Mouse (Mus musculus) urinary bladder, postnatal 4 days (tissue): ENCODE measurements at regions not wholly inside any gene's neighbourhood (a gene's known extent, or its start where the extent isn't known, plus 50 kb on each side); places are given as distances from the start of the nearest gene placed in this dataset.

ENCODE experiments used
- DNase-seq, 2 experiments: peaks; one replicate each; pipeline ENCODE4 v3.0.0; 2021 to 2022; ENCODE audit warnings: low spot score in 2 of 2

DNA sequence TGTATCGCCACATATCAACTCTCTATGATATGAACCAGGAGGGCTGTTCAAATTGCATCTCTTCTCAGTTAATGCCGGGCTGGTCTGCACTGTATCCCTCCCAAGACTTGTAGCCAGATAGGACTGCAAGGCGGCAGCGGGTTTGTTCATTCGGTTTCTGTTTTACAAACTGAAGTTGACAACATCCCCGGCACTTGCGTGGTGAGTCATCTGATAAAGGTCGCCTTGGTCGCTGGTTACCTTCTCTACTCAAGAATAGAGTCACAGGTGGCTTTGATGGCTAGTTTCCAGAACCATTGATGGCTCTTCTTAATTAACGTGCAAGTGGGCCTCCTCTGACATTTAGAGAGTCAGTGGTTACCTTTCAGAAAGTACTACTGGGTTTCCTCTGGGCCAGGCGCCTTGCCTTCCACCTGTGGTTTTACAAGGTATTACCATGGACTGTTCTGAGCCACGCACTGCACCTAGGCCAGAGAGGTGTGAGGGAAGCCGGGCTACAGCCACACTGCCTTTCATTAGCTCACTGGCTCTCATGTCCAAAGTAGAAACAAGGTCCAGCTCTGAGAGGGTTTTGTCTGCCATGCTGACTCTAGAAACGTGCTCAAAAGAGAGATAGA lies 1266.9 kb upstream of the A1bg start:
- no peak for DNase-seq

DNA sequence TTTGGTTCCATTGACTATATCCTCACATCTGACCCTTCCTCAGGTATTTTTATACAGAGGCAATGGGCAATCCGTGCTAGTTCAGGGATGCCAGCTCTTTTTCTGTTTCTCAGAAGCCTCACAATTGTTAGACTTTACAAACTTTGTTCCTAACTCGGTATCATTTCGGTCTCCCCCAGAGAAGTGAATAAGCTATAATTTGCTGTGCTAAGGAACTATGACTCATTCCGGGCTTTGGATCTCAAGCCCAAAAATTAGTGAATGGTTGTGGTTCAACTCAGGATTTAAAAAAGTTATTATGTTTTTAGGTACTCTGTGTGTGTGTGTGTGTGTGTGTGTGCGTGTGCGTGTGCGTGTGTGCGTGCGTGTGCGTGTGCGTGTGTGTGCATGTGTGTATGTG lies 1263.7 kb upstream of the A1bg start:
- no peak for DNase-seq

DNA sequence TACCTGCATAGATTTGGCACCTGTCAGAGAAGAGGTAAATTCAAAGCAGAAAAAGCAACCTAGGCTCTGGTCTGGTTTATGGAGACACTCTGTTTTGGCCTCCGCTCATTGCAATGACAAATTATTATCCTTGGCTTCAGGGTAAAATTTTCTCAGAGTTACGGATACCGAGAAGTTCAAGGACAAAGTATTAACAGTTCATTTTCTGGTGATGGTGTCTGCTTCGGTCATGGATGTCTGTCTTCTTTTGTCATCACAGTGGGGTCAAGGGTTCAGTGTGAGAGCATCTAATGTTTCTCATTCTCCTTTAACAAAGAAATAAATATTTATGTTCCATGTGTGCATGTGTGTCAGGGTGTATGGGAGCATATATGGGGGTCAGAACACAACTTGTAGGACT lies 1261.0 kb upstream of the A1bg start:
- DNase-seq = no peak

DNA sequence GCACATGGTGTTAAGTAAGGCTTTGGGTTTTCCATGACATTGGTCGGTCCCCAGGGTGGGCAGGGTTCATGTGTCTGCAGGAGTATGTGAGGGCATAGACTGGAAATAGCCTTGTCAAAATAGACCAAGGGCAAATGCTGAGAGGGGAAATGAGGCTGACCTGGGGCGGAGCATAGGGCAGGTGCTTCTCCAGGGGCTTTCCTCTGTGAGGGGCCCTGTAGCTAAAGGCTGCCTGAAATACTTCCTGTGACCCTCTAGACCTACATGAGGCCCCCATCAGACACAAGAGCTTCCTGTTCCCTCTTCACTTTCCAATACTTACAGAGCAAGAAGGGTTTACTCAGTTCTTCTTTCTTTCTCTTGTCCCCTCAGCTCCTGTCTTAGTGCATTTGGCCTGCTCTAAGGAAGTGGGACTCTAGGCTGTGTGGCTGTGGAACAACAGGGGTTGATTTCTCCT lies 1258.7 kb upstream of the A1bg start:
- no peak for DNase-seq

DNA sequence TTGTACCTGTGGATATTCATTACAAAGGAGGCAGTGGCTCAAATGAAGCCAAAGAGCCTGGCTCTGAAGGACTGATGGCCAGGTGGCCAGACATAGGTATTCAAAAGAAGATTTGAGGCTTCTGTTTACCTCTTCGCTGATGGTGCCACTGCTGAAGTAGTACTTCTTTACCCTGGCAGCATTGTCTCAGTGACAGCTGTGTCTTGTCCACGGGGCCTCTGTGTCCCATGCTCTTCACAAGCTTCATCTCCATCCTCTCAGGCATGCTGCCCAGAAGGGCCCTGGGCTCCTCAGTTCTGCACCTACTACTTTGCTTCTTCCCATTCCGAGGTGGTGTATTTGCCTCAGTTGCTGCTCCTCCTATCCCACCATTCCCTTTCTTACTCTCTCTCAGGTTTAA lies 1257.9 kb upstream of the A1bg start:
- DNase-seq = no peak

DNA sequence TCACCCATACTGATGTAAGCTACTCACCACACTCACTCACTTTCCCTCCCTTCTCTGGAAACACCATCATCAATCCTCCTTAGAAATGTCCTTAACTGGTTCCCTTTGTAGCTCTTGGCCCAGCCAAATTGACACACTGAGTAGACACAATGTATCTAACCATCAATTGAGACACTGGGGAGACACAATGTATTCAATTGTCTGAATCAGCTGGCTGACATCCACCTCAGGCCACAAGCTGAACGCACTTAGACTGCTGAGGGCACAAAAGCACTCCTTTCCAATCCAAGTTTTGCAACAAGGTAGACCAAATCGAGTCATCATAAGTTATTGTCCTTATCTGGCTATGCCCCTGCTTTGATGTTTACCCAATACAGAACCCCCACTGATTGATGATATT lies 1257.0 kb upstream of the A1bg start:
- no peak for DNase-seq

DNA sequence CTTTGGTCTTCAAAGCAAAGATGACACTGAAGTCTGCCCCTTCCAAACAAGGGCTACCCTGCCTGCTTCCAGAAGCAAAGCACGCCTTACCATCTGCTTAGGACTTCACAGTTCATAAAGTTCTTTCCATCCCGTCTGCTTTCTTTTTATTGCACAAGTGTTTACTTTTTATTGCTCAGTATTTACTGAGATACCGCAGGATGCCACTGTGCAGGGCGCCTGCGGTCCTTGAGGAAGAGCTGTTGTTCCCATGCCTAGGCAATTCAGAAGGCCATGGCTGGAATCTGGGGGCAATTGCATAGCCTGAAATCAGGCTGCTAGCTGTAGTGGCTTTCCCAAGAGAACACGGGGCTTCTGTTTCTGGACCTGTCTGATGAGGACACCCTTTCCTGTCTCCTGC lies 1255.8 kb upstream of the A1bg start:
- DNase-seq = no peak

DNA sequence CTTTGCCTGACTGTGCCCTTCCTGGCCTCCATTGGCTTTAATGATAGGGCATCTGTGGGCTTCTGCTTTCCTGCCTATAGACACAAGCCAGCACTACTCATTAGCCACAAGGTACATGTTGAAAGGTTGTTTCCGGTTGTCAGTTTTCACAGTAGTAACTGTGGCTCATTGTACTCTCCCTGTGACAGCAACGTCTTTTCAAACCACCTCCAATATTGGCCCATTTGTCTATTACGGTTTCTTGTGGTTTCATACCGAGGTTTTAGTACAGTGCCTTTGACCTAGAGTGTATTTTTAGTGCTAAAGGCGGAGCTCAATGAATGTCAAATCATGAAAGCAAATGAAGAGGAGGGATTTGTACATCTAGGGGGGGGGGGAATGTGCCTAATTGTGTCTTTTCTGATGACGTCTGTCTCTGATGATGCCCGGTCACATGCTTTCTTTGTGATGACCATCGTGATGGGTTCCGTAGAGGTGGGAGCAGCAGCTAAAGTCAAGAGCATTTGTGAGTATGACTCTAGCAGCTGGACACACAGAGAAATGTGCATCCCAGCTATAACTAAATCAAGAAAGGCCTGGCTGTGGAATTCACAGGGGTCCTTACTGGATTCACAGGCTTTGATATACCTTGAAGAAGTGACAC lies 1255.1 kb upstream of the A1bg start:
- no peak for DNase-seq

DNA sequence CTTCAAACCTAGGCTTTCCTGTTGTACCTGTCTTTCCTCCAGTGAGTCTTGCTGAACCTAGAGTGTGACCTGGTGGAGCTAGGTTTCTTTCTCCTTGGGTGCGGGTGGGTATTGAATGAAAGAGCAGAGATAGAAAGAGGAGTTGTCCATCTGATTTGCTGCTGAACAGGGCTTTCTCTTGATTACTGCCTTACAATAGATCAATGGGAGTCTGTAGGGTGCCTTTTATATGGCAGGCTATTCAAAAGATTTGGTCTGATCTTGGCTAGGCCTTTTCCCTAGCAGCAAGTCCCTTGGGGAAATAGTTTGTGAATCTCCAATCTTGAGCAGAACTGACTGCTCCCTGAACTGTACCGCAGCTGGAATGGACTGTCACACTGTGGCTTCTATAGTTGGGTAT lies 1253.3 kb upstream of the A1bg start:
- no peak for DNase-seq

DNA sequence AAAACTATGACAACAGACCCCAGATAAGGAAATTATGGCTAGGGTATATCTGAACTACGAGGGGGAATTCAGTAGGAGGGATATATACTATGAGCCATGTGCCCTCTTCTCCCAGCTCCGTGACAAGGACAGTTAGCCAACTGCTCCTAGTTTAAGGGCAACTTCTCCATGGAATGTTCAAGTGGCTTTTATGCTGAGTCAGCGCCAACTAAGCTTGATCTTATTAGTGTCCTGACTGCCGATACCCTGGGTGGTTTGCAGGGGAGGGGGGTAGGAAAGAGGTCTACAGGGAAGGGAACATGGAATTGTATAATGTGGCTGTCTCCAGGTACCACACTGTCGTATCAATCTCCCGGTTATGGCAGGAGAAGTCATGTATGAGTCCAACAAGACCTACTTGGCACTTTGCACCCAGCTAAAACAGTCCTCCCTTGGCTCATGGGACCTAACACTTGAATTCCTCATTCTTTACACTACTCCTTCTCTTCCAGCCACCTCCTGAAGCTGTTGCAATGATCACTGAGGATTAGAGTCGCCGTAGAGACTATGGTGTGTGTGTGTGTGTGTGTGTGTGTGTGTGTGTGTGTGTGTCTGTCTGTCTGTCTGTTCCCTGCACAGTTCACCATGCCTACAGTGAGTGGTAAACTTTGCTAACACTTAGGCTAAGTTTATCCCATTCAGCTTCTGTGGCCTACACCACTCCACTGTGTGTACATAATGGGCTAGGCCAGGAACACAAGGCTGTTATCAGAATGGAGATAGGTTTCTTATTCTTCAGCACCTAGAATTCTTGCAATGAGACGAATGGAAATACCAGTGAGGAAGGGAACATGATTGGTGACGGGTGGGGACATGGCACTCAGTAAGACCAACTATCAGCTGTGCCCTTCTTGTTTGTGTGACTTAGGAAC lies 1251.1 kb upstream of the A1bg start:
- no peak for DNase-seq

DNA sequence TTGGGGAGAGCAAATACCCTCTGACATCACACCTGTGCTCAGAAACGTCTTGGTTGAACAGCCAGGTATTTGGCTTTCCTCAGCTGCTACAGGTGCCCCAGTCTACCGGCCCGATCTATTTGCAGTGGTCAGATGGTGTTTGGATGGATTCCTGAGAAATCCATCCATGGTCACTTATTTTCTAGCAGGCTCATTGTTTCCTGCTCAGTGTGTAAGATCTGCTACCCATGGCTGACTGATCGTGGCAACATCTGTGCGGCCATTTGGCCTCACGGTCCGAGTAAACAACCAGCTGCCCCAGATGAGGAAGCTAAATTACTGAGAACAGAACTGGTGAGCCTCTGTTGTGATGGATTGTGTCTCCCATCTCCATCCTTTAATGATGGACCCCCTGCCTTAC lies 1248.8 kb upstream of the A1bg start:
- DNase-seq = no peak

DNA sequence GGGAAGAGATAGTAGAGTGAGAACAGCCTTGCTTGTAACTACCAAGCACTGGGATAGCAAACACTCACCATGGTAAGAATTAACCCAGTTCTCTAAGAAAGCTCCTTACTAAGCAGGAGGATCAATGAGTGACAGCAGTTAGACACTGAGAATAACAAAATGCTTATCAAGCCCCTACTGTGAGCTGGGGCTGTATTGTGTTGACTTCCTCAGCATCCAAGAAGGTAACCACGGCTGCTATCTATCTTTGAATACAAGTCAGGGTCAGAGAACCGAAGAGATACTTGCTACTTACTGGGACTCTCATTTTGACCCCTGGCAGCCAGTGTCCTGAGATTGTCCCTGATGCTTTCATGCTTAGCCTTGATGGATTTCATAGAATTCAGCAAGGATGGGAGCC lies 1248.4 kb upstream of the A1bg start:
- DNase-seq = no peak

DNA sequence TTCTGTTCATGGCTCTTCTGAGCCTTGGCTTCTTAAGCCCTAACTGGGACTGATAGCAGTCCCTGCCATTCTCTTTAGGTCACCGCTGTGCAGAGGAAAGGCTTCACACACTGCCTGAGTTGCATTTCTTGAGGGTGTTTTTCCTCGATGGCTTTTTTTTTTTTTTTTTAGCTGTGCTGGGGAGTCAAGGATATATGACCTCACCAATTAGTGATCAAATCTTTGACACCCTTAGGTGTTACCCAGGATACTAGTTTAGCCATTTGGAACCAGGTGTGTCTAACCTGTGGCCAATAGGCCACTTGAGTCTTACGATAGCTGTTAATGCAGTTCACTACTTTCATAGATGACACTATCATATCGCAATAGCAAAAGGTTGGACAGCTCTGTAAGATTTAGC lies 1247.5 kb upstream of the A1bg start:
- no peak for DNase-seq

DNA sequence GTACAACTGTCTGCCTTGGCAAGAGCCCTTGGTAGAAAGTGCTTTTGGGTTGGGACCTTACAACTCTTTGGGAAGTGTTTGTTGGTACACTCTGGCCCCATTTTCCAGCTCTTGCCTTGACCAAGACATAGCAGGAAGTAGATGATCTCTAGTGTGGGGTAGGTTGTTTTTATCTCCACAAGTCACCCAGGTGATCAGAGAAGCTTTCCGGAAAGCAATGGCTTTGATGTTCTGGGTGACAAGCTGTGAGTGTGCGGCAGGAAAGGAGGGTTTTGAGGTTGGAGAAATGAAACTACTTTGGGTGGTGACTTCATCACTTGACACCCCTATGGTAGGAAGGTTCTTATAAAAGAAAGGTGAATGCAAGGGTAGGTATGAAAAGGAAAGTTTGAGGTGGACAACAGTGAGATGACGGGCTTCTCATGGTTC lies 1246.8 kb upstream of the A1bg start:
- DNase-seq = no peak

DNA sequence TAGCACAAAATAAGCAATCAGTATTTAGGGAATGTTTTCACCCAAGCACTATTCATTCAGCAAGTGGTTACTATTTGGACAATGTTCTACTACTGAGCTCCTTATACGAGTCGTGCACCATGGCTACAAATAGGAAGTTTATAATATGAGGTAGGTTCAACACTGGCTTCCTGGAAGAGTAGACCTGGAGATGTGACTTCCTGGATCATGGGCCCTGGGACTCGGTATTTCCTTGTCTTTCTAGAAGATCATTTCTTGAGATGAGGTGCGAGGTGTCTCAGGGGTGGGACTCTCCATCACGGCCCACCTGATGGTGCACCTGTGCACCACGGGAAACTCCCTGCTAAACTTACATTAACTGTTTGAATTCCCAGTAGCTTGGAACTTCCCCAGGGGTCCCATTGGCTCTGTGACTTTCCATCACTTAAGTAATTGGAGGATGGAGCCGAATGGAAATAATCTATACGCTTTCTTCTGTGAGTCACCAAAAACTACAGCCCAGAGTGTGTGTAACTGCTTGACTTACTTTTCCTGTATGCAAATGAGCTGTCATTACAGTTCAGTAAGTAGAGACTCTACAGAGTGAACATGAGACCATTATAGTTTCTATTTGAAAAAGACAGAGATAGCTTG lies 1246.3 kb upstream of the A1bg start:
- DNase-seq = no peak

DNA sequence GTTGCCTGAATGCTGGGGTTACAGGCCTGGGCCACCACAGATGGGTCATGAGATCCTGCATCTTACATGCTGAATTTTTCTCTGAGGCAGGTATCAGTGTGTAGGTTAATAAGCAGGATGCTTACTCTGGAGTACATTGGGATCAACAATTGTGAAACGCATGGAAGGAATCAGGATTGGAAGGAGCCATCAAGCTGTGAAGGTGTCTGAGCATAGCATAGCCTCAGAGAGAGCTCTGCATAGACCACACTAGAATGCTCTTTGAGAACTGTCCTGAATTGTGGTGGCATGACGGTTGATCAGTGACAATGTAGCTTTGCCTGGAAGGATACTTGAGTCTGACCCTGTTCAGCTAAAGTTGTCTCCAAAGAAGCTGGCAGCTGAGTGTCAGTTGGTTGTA lies 1245.7 kb upstream of the A1bg start:
- DNase-seq = no peak

DNA sequence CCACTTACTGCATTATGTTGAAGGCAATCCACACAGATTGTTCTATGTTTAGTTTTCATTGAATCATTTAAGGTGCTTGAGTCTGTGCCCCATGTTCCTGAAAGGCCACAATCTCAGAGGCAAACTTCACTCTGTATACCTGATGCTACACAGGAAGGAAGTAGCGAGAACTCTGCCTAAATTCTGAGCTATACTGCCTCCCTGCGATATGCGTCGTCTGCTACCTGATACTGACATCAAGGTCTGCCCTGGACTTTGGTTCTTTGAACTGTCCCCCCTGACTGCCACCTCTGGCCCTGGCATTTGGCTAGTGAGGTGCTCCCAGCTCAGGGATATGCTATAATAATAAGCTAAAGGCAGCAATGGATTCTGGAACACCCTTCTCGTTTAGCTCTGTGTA lies 1244.0 kb upstream of the A1bg start:
- no peak for DNase-seq

DNA sequence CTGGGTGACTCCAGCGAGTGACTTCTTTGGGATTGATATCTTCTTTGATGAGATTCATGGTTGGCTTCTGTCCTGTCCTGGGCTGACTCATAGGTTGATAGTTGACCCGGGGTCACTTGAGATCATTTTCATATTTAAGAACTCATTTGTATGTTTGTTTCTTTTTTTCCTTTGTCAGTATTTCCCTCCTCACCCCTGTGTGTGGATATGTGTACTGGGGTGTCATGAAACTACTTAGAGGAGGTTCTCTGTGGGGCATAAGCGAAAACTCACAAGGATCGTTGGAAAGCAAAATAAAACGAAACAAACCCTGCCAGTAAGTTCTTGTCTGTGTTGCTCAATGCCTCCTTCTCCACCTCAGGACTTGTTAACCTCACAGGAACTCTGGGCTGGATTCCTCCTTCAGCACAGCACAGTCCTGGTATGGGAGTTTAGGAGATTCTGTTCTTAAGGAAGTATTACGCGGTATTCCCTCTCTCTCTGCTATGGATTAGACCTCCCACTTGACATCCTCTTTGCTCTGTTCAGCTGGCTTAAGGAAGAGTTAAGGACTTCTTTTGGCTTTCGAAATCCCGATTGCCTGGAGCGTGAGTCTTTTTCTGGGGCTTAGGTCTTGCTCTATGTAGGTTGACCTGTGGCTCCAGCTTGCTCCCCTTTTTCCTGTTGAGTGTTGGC lies 1243.2 kb upstream of the A1bg start:
- DNase-seq = no peak

DNA sequence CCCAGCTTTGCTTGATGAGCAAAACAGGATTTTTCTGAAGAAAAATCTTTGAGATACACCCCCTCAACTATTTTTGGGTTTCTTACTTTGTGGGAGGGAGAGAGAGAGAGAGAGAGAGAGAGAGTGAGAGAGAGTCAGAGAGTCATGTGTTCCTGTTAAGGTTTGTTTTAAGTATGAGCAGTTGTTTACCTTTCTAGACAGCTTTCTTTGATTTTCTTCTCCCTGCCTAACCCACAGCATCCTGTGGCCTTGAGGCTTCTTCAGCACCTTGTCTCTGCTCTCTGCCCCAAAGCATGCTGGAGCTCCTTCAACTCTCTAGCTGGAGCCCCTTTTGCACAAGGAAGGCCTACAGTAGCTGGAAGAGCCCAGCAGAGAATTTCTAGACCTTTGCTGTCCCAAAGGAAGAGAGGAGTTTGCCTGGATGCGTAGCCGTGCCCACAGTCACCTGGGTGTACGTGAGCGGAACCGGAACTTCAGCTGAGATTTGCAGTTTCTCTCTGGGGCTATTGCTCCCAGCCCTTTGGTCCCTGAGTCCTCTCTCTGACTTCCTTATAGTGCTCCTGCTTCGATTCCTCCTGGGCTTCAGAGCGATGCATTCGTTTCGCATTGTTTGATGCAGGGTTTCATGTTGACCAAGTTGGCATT lies 1242.1 kb upstream of the A1bg start:
- no peak for DNase-seq

DNA sequence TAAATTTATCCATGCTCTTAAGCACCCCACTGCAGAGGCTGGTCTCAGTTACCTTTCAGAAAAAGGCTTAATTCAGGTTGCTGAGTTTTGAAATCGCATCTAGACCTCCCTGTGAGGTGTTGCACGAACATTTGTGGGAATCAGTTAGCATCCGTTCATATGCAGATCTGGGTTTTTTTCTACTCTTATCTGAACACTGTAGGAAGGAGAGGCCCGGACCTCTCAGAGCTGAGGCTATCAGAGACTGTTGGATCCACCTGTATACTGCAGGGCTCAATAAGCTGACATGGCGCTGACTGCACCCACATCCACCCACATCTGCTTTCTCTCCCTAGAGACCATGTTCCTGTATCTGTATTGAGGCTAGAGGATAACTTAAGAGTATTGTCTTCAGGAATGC lies 1240.4 kb upstream of the A1bg start:
- no peak for DNase-seq

DNA sequence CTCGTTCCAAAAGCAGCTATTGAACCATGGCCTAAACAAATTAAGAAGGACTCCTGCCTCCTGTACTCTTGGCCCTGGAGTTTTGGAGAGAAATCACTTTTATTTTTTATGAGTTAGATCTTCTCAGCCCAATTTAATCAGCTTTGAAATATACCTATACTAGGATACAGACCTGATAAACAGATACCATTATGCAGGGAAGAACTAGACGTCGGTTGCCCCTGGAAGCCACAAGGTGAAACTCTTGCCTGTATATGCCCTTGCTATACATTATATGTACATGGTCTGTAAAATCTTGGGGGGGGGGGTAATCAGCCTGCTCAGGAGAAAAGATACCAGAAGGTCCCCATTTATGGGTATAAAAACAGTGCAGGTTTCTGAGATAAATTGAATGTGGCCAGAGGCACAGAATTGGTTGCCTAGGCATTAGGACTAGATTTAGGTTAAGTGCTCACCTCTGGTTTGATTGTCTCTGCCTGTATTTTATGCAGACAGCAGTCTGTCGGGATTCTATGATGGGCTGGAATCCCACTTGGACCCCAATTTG lies 1239.9 kb upstream of the A1bg start:
- DNase-seq = no peak
